Mouse (Mus musculus): Measurements from ENCODE around the gene Ifi208. TPM values are rescaled to one million over a fixed set of nuclear protein-coding genes. Genes with fewer than 3 reads are reported as not detected.
"Not testable (repeated sequence)": the region's sequence is repeated elsewhere in the genome, so short reads cannot be mapped to it uniquely, and the experiment has no call there.

Ifi208 gene
- total and polyA plus RNA-seq, 3 experiments: 0.04 to 0.31 (median 0.13) TPM

DNA sequence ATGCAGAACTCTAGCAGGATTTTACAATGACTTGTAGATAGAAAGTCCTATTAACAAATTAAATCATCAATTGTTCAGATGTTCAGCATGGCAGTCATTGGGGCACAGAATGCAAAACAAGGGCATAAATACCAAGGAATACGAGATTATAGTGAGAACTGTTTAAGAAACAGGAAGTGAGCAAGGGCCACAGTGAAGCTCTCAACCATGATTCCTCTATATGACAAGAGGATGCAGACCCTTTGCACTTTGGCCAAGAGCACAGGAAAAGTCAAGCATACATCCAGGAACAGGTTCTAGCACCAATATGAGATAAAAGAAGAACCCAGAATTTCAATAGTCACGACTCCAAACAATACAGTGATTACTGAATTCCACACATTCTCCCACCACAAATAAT lies 46.8 kb upstream of the Ifi208 start:
- dilution Hi-C loops (cut with MboI; ENCODE audit: extremely low pct_ligation_motif_present, extremely low pct_unique_long_range_greater_than_20kb, low sequenced_read_pairs) (no loop called here), in situ Hi-C loops (cut with MboI; ENCODE audit: low pct_ligation_motif_present, low pct_unique_long_range_greater_than_20kb, low sequenced_read_pairs) (no loop called here)
- peak; percentile 26 for DNase-seq (ENCODE audit: extremely low read depth)
- Histone ChIP-seq H3K79me2 (replicated peaks; ENCODE audit: control insufficient read depth, extremely low read depth, insufficient read depth, poor library complexity, severe bottlenecking) (no peaks in the 10 kb centered on the region), H3K9ac (ENCODE audit: insufficient read depth, low read depth) (no peak overlapping the region), H3K4me2 (ENCODE audit: insufficient read depth, low read depth, poor library complexity, severe bottlenecking) (no peak overlapping the region), H3K27ac (ENCODE audit: insufficient read depth, low read depth) (no peak overlapping the region), H3K36me3 (replicated peaks in 1 of 2; ENCODE audit: control insufficient read depth in 1 of 2, insufficient read depth in 1 of 2, low read length in 1 of 2) (no peaks in the 10 kb centered on the region), H3K4me3 (replicated peaks in 1 of 3; ENCODE audit: low read depth in 2 of 3, low read length in 2 of 3, poor library complexity in 1 of 3) (no peak overlapping the region), H3K4me1 (ENCODE audit: control insufficient read depth in 1 of 2, insufficient read depth in 2 of 2) (peaks cover 0 to 26% of the 10 kb centered on the region in 2 experiments; a peak in 2 of 4 replicates), H3K27me3 (replicated peaks) (no peaks in the 10 kb centered on the region), H3K9me3 (replicated peaks; ENCODE audit: low read length) (no peaks in the 10 kb centered on the region)
- no peak for TF ChIP-seq TBP (conservative IDR thresholded peaks at IDR 0.05; ENCODE audit: low read depth, low read length)
- TF ChIP-seq MAFK (IDR thresholded peaks at IDR 0.05; ENCODE audit: insufficient replicate concordance, low read length): no peak
- no peak for TF ChIP-seq RCOR1 (conservative IDR thresholded peaks at IDR 0.05; ENCODE audit: low read depth, low read length)
- TF ChIP-seq MAX (IDR thresholded peaks at IDR 0.05; ENCODE audit: low read length): no peak
- TF ChIP-seq NRF1 (IDR thresholded peaks at IDR 0.05; ENCODE audit: low read depth, low read length): no peak
- TF ChIP-seq USF1 (IDR thresholded peaks at IDR 0.05; ENCODE audit: low read depth, low read length): no peak
- TF ChIP-seq ELF1 (IDR thresholded peaks at IDR 0.05; ENCODE audit: low read depth, low read length): no peak
- no peak for TF ChIP-seq CHD2 (IDR thresholded peaks at IDR 0.05; ENCODE audit: low read length)
- TF ChIP-seq IRF4 (IDR thresholded peaks at IDR 0.05; ENCODE audit: low read depth, low read length): no peak
- TF ChIP-seq JUN (IDR thresholded peaks at IDR 0.05; ENCODE audit: insufficient read depth, low read depth, low read length): no peak
- TF ChIP-seq ETS1 (conservative IDR thresholded peaks at IDR 0.05; ENCODE audit: low read depth, low read length): no peak
- TF ChIP-seq ZKSCAN1 (IDR thresholded peaks at IDR 0.05; ENCODE audit: borderline replicate concordance, low read depth, low read length): no peak
- no peak for TF ChIP-seq NELFE (IDR thresholded peaks at IDR 0.05; ENCODE audit: low read depth, low read length)
- TF ChIP-seq EP300 (IDR thresholded peaks at IDR 0.05; ENCODE audit: low read length): no peak
- no peak for TF ChIP-seq POLR2A (IDR thresholded peaks at IDR 0.05; ENCODE audit: low read depth, low read length)
- TF ChIP-seq TCF12 (IDR thresholded peaks at IDR 0.05; ENCODE audit: low read depth, low read length): no peak
- TF ChIP-seq ZMIZ1 (IDR thresholded peaks at IDR 0.05; ENCODE audit: low read depth, low read length): no peak
- no peak for TF ChIP-seq CTCF (conservative IDR thresholded peaks at IDR 0.05 in 1 of 2, IDR thresholded peaks at IDR 0.05 in 1 of 2; ENCODE audit: low read depth in 2 of 2, low read length in 2 of 2)
- TF ChIP-seq USF2 (conservative IDR thresholded peaks at IDR 0.05; ENCODE audit: low read depth, low read length): no peak

DNA sequence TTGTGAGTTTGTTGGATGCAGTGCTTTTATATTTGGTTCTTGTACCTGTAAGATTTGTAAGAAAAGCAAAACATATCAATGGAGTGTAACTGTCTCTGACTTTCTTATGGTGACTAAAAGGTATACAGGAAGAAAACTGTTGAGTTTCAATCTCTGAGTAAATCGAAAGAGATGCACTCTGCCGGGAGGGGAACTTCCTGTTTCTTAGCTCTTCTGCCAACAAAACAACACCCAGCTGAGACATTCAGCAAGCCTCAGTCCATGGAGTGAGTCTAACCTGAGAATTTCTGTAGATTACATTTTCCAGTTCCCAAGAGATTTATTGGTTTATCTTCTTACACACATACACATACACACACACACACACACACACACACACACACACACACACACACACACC lies 42.9 kb upstream of the Ifi208 start, which contains the start of gene Ifi209:
Gene Ifi209, plus strand, starts transcription at position 296 of the 400 bp plus-strand sequence.
- in situ Hi-C loops (cut with MboI; ENCODE audit: low pct_ligation_motif_present, low pct_unique_long_range_greater_than_20kb, low sequenced_read_pairs); H3K36me3 ChIP-seq (replicated peaks in 1 of 2; ENCODE audit: control insufficient read depth in 1 of 2, insufficient read depth in 1 of 2, low read length in 1 of 2); H3K79me2 ChIP-seq (replicated peaks; ENCODE audit: control insufficient read depth, extremely low read depth, insufficient read depth, poor library complexity, severe bottlenecking); H3K4me3 ChIP-seq (replicated peaks in 1 of 3; ENCODE audit: low read depth in 2 of 3, low read length in 2 of 3, poor library complexity in 1 of 3); H3K9ac ChIP-seq (ENCODE audit: insufficient read depth, low read depth); H3K27me3 ChIP-seq (replicated peaks); H3K27ac ChIP-seq (ENCODE audit: insufficient read depth, low read depth); dilution Hi-C loops (cut with MboI; ENCODE audit: extremely low pct_ligation_motif_present, extremely low pct_unique_long_range_greater_than_20kb, low sequenced_read_pairs); H3K9me3 ChIP-seq (replicated peaks; ENCODE audit: low read length): not testable (repeated sequence)
- TF ChIP-seq ELF1 (IDR thresholded peaks at IDR 0.05; ENCODE audit: low read depth, low read length): peak; percentile 47; the same call in 1 of the 2 replicates
- peak; percentile 24; the same call in 1 of the 2 replicates for TF ChIP-seq IRF4 (IDR thresholded peaks at IDR 0.05; ENCODE audit: low read depth, low read length)
- Histone ChIP-seq H3K4me1 (ENCODE audit: control insufficient read depth in 1 of 2, insufficient read depth in 2 of 2) (peaks cover 0 to 14% of the 10 kb centered on the region in 2 experiments; a peak in 2 of 4 replicates), H3K4me2 (ENCODE audit: insufficient read depth, low read depth, poor library complexity, severe bottlenecking) (peak within 1 kb of the TSS; percentile 87)
- peak; percentile 61 for DNase-seq (ENCODE audit: extremely low read depth)
